Comparison of ENCODE assay signal across 8 mouse cellular contexts in genomic region chr19:25399511-25400211, GRCm38 (mm10).
A peak's percentile ranks its signal among the peaks of the same experiment; 100 is the strongest.
DNase-seq lines count a peak whose midpoint lies in the region; ATAC-seq and TF ChIP-seq lines count a peak whose summit lies in the region.

No protein-coding gene starts in this region.

- ATAC-seq in embryonic facial prominence, embryonic 15.5 days (ENCODE audit: insufficient number of reproducible peaks, low FRiP score, low TSS enrichment, low read depth), result no peak
- ATAC-seq in intestine, postnatal 0 days, result no peak
- peak; percentile 27; the same call in 1 of the 2 replicates for ATAC-seq in liver, embryonic 16.5 days (ENCODE audit: low read depth)
- no peak for ATAC-seq in granulocyte monocyte progenitor cell, adult 5-6 weeks (replicated peaks; ENCODE audit: poor library complexity, severe bottlenecking)

- no peak overlapping the region for H3K4me3 ChIP-seq in embryonic facial prominence, embryonic 15.5 days (replicated peaks)
- H3K4me3 ChIP-seq in intestine, postnatal 0 days (ENCODE audit: low read depth, low read length), result no peak overlapping the region
- H3K4me3 ChIP-seq in liver, embryonic 16.5 days (ENCODE audit: low read depth, low read length), result no peak overlapping the region

- DNase-seq in adrenal gland, postnatal 25 days, result peak; percentile 47
- DNase-seq in right cerebral cortex, adult 18-20 months, result no peak
- DNase-seq in layer of hippocampus, adult 8-10 months (ENCODE audit: low spot score in 2 of 2), result no peak
- DNase-seq in layer of hippocampus, adult 11-12 months (ENCODE audit: low spot score), result no peak

- no peaks in the 10 kb centered on the region for H3K36me3 ChIP-seq in embryonic facial prominence, embryonic 15.5 days
- no peaks in the 10 kb centered on the region for H3K36me3 ChIP-seq in intestine, postnatal 0 days (ENCODE audit: control insufficient read depth, insufficient read depth)
- H3K36me3 ChIP-seq in liver, embryonic 16.5 days (ENCODE audit: control insufficient read depth, insufficient read depth), result no peaks in the 10 kb centered on the region

- WGBS in embryonic facial prominence, embryonic 15.5 days, result 13% methylated on average over 9 of the region's 9 CpGs
- WGBS in intestine, postnatal 0 days, result 29% methylated on average over 9 of the region's 9 CpGs
- WGBS in liver, embryonic 16.5 days (ENCODE audit: insufficient replicate concordance), result 17% methylated on average over 9 of the region's 9 CpGs

- H3K27me3 ChIP-seq in embryonic facial prominence, embryonic 15.5 days, result no peaks in the 10 kb centered on the region
- H3K27me3 ChIP-seq in intestine, postnatal 0 days (replicated peaks; ENCODE audit: control insufficient read depth, insufficient read depth, low read length), result no peaks in the 10 kb centered on the region
- no peaks in the 10 kb centered on the region; the same call in 1 of the 2 replicates for H3K27me3 ChIP-seq in liver, embryonic 16.5 days (ENCODE audit: control insufficient read depth, insufficient read depth, low read depth, low read length)

- peak overlapping the region; percentile 8 for H3K4me2 ChIP-seq in embryonic facial prominence, embryonic 15.5 days (replicated peaks)
- peak overlapping the region; percentile 31; the same call in 1 of the 2 replicates for H3K4me2 ChIP-seq in intestine, postnatal 0 days (replicated peaks; ENCODE audit: low read depth)
- peak overlapping the region; percentile 20; the same call in 1 of the 2 replicates for H3K4me2 ChIP-seq in liver, embryonic 16.5 days (ENCODE audit: low read depth, low read length)

- TF ChIP-seq CTCF in intestine, postnatal 0 days (IDR thresholded peaks at IDR 0.05; ENCODE audit: low read depth), result no peak

- peaks cover 36% of the 10 kb centered on the region for H3K4me1 ChIP-seq in embryonic facial prominence, embryonic 15.5 days
- H3K4me1 ChIP-seq in intestine, postnatal 0 days (replicated peaks; ENCODE audit: control insufficient read depth, insufficient read depth, low read length), result no peaks in the 10 kb centered on the region
- H3K4me1 ChIP-seq in liver, embryonic 16.5 days (ENCODE audit: control insufficient read depth, low read depth, low read length), result peaks cover 2% of the 10 kb centered on the region

- H3K9me3 ChIP-seq in embryonic facial prominence, embryonic 15.5 days (replicated peaks), result no peaks in the 10 kb centered on the region
- H3K9me3 ChIP-seq in intestine, postnatal 0 days (ENCODE audit: control insufficient read depth), result no peaks in the 10 kb centered on the region
- H3K9me3 ChIP-seq in liver, embryonic 16.5 days (replicated peaks; ENCODE audit: control insufficient read depth, low read length), result no peaks in the 10 kb centered on the region

- H3K27ac ChIP-seq in embryonic facial prominence, embryonic 15.5 days (replicated peaks), result peak overlapping the region; percentile 55; the same call in 1 of the 2 replicates
- H3K27ac ChIP-seq in intestine, postnatal 0 days (ENCODE audit: low read depth, low read length), result no peak overlapping the region; the same call in 1 of the 2 replicates
- H3K27ac ChIP-seq in liver, embryonic 16.5 days (ENCODE audit: low read length), result 0 out of 2 replicates have a peak overlapping the region, but pooled peaks have one; percentile 19

- H3K9ac ChIP-seq in embryonic facial prominence, embryonic 15.5 days, result no peak overlapping the region
- no peak overlapping the region for H3K9ac ChIP-seq in intestine, postnatal 0 days (ENCODE audit: low read depth, low read length)
- no peak overlapping the region for H3K9ac ChIP-seq in liver, embryonic 16.5 days (ENCODE audit: low read depth, low read length)
